Mouse (Mus musculus) T-cell, adult 66 days (primary cell): ENCODE measurements around the gene 5031410I06Rik. TPM values are rescaled to one million over a fixed set of nuclear protein-coding genes. Genes with fewer than 3 reads are reported as not detected.

Source experiments
- total RNA-seq, 2 experiments: library from RNA; stranded (reverse); gene quantifications; 3 replicates in 1 of 2; 4 replicates in 1 of 2; pipeline ENCODE4 v1.2.4; 2023

Gene 5031410I06Rik
- total RNA-seq: not detected

GRCm38 (mm10) chr5:26105262-26105661 is at the start of gene 5031410I06Rik:
5031410I06Rik (minus strand) TSS chr5:26105362.

GRCm38 (mm10) chr5:26121321-26121720 is 16.2 kb upstream of the 5031410I06Rik start, which contains the start of gene Gm10220:
Gm10220 (minus strand) TSS chr5:26121421.

GRCm38 (mm10) chr5:26089191-26089590 is 16.0 kb downstream of the 5031410I06Rik start, which contains the start of gene Gm10471:
Gm10471 (minus strand) TSS chr5:26089291.

GRCm38 (mm10) chr5:26058481-26058880 is 46.7 kb downstream of the 5031410I06Rik start, which contains the start of gene Gm7347:
Gm7347 (minus strand) TSS chr5:26058581.

Other genes starting within 250 kb of the 5031410I06Rik start
- gene Gm21663, start 163.0 kb downstream of the 5031410I06Rik start, total RNA-seq: not detected
- not detected for gene Gm21671, start 150.9 kb downstream of the 5031410I06Rik start, total RNA-seq
- not detected for gene Gm21680, start 132.7 kb downstream of the 5031410I06Rik start, total RNA-seq
- not detected for gene Gm21698, start 116.7 kb downstream of the 5031410I06Rik start, total RNA-seq
- not detected for gene Gm1979, start 100.6 kb downstream of the 5031410I06Rik start, total RNA-seq
- gene Gm5862, start 82.4 kb downstream of the 5031410I06Rik start, total RNA-seq: not detected
- not detected for gene Speer4a, start 65.8 kb downstream of the 5031410I06Rik start, total RNA-seq
- not detected for gene Gm7347, start 46.8 kb downstream of the 5031410I06Rik start, total RNA-seq
- not detected for gene Gm10471, start 16.1 kb downstream of the 5031410I06Rik start, total RNA-seq
- gene Gm10220, start 16.1 kb upstream of the 5031410I06Rik start, total RNA-seq: not detected
- not detected for gene Gm7361, start 152.3 kb upstream of the 5031410I06Rik start, total RNA-seq